Mouse (Mus musculus) testis, adult 2 months (tissue): ENCODE results near the gene Slc1a5. TPM values are rescaled to one million over a fixed set of nuclear protein-coding genes. Genes with fewer than 3 reads are reported as not detected.

Source experiments
- H3K27ac ChIP-seq: fragments of 200-500 bp; 2 replicates; pipeline ENCODE4 v1.5.1; 2012; ENCODE audit warnings: low read depth, low read length; ENCODE audit not compliant: control insufficient read depth, insufficient read depth
- H3K27me3 ChIP-seq: fragments of 200-500 bp; 2 replicates; pipeline ENCODE4 v1.6.1; 2012; ENCODE audit warnings: mild to moderate bottlenecking, low read length, moderate library complexity; ENCODE audit not compliant: control insufficient read depth, insufficient read depth
- H3K36me3 ChIP-seq: fragments of 200-500 bp; 2 replicates; pipeline ENCODE4 v1.6.1; 2012; ENCODE audit warnings: mild to moderate bottlenecking, low read length; ENCODE audit not compliant: control insufficient read depth, insufficient read depth
- H3K4me1 ChIP-seq: fragments of 200-500 bp; 2 replicates; pipeline ENCODE4 v1.6.1; 2012; ENCODE audit warnings: low read length; ENCODE audit not compliant: control insufficient read depth, insufficient read depth
- H3K4me3 ChIP-seq: fragments of 200-500 bp; 2 replicates; pipeline ENCODE4 v1.5.1; 2012; ENCODE audit warnings: low read depth, mild to moderate bottlenecking, low read length, moderate library complexity, mixed read lengths; ENCODE audit not compliant: control insufficient read depth
- CTCF ChIP-seq: fragments of 200-500 bp; IDR thresholded peaks from 2 replicates; pipeline ENCODE4 v1.5.1; 2012; ENCODE audit warnings: low read depth, mild to moderate bottlenecking, inconsistent platforms, low read length, moderate library complexity; ENCODE audit not compliant: control insufficient read depth, insufficient read depth, insufficient replicate concordance
- POLR2A ChIP-seq: fragments of 200-500 bp; IDR thresholded peaks from 2 replicates; pipeline ENCODE4 v1.6.1; 2012; ENCODE audit warnings: low read depth, mild to moderate bottlenecking, inconsistent platforms, low read length, moderate library complexity; ENCODE audit not compliant: control insufficient read depth
- polyA plus RNA-seq: library from polyadenylated mRNA; depleted of rRNA; stranded (reverse); fragments of >200 nt; gene quantifications from 2 replicates; pipeline ENCODE4 v1.2.3, GENCODE M21; 2012

Slc1a5 gene
- polyA plus RNA-seq, 1 experiment = 15.2 TPM

- H3K4me1 ChIP-seq = peaks cover 17% of the 10 kb centered on the region
- H3K27ac ChIP-seq = no peak overlapping the region
- H3K36me3 ChIP-seq = peaks cover 3% of the 10 kb centered on the region
- no peak overlapping the region for H3K4me3 ChIP-seq
- H3K27me3 ChIP-seq = no peaks in the 10 kb centered on the region
- no peak for TF ChIP-seq CTCF
- TF ChIP-seq POLR2A = no peak
Observed at GRCm38 (mm10) chr7:16837916-16838803, 57.0 kb downstream of the Slc1a5 start.

GRCm38 (mm10) chr7:16838804-16839426 lies 57.8 kb downstream of the Slc1a5 start:
- no peak overlapping the region for H3K27ac ChIP-seq
- TF ChIP-seq POLR2A (no peak), CTCF (no peak)
- no peaks in the 10 kb centered on the region for H3K27me3 ChIP-seq
- H3K4me1 ChIP-seq = peaks cover 25% of the 10 kb centered on the region
- H3K4me3 ChIP-seq = no peak overlapping the region
- H3K36me3 ChIP-seq = peaks cover 3% of the 10 kb centered on the region

- no peak overlapping the region for H3K27ac ChIP-seq
- H3K27me3 ChIP-seq = no peaks in the 10 kb centered on the region
- H3K4me1 ChIP-seq = peaks cover 28% of the 10 kb centered on the region
- TF ChIP-seq CTCF (no peak), POLR2A (no peak)
- peaks cover 3% of the 10 kb centered on the region for H3K36me3 ChIP-seq
- H3K4me3 ChIP-seq = no peak overlapping the region
Observed at GRCm38 (mm10) chr7:16839427-16840108, 58.4 kb downstream of the Slc1a5 start.

GRCm38 (mm10) chr7:16840109-16840491 lies 59.0 kb downstream of the Slc1a5 start:
- H3K36me3 ChIP-seq = peaks cover 3% of the 10 kb centered on the region
- no peak overlapping the region for H3K27ac ChIP-seq
- H3K27me3 ChIP-seq = no peaks in the 10 kb centered on the region

GRCm38 (mm10) chr7:16841078-16841477 lies 59.9 kb downstream of the Slc1a5 start:
- no peak overlapping the region for H3K4me3 ChIP-seq
- H3K36me3 ChIP-seq = peaks cover 3% of the 10 kb centered on the region
- H3K27ac ChIP-seq = no peak overlapping the region
- no peaks in the 10 kb centered on the region for H3K27me3 ChIP-seq
- TF ChIP-seq CTCF (no peak), POLR2A (no peak)
- peaks cover 40% of the 10 kb centered on the region for H3K4me1 ChIP-seq

More at GRCm38 (mm10) chr7:16840109-16840491, 59.0 kb downstream of the Slc1a5 start:
- Histone ChIP-seq H3K4me1 (peaks cover 32% of the 10 kb centered on the region), H3K4me3 (no peak overlapping the region)
- TF ChIP-seq CTCF (no peak), POLR2A (no peak)

- H3K4me1 ChIP-seq = peaks cover 40% of the 10 kb centered on the region
- peaks cover 3% of the 10 kb centered on the region for H3K36me3 ChIP-seq
Observed at GRCm38 (mm10) chr7:16841561-16842560, 60.7 kb downstream of the Slc1a5 start.

More at GRCm38 (mm10) chr7:16841561-16842560, 60.7 kb downstream of the Slc1a5 start:
- no peaks in the 10 kb centered on the region for H3K27me3 ChIP-seq
- peak overlapping the region; percentile 84 for H3K4me3 ChIP-seq
- TF ChIP-seq CTCF = no peak
- TF ChIP-seq POLR2A = no peak
- no peak overlapping the region for H3K27ac ChIP-seq
